In genomic region chr3:104668989-104669388, GRCm38 (mm10) we compare ENCODE assay signal across 25 mouse cellular contexts. TPM values are rescaled to one million over a fixed set of nuclear protein-coding genes. Genes with fewer than 3 reads are reported as not detected.
DNase-seq lines count a peak whose midpoint lies in the region; ATAC-seq and TF ChIP-seq lines count a peak whose summit lies in the region.
"Had no signal": no experiment of that assay in that cellular context is flagged by ENCODE, and none has a peak within 500 bp of the region (broad histone marks: within the 10 kb centered on the region; RNA-seq: fewer than 3 reads in every experiment).

No protein-coding gene starts in this region.

- peaks cover 48% of the 10 kb centered on the region for H3K4me1 ChIP-seq in liver, postnatal 0 days (ENCODE audit: insufficient read depth)

- H3K4me2 ChIP-seq in liver, postnatal 0 days (ENCODE audit: low read depth, low read length), result no peak overlapping the region
- H3K4me2 ChIP-seq: forebrain, embryonic 13.5 days; heart, embryonic 15.5 days; midbrain, embryonic 12.5 days; neural tube, embryonic 15.5 days; stomach, embryonic 15.5 days had no signal

- H3K27ac ChIP-seq in left cerebral cortex, adult 2 months, result peak overlapping the region; percentile 56
- 0 out of 2 replicates have a peak overlapping the region, but pooled peaks have one; percentile 13 for H3K27ac ChIP-seq in liver, postnatal 0 days (ENCODE audit: low read depth)
- H3K27ac ChIP-seq: forebrain, embryonic 13.5 days; heart, embryonic 15.5 days; hindbrain, postnatal 0 days; kidney, postnatal 0 days; midbrain, embryonic 12.5 days; neural tube, embryonic 15.5 days; stomach, embryonic 15.5 days had no signal

- no peaks in the 10 kb centered on the region for H3K27me3 ChIP-seq in liver, postnatal 0 days (ENCODE audit: insufficient read depth, low read length)
- H3K27me3 ChIP-seq: forebrain, embryonic 13.5 days; heart, embryonic 15.5 days; midbrain, embryonic 12.5 days; neural tube, embryonic 15.5 days; stomach, embryonic 15.5 days had no signal

- no peak for DNase-seq in left cerebral cortex, adult 2 months (ENCODE audit: extremely low spot score in 1 of 2, low spot score in 2 of 2)
- DNase-seq in left cerebral cortex, postnatal 4 days, result no peak
- peak; percentile 33 for DNase-seq in liver, postnatal 0 days
- no peak for DNase-seq in heart, postnatal 10 days
- no peak for DNase-seq in lung, postnatal 10 days
- no peak for DNase-seq in kidney, adult 9 months
- DNase-seq: adrenal gland, postnatal 25 days; cerebellum, adult 11-12 months; cerebellum, postnatal 10 days; gastrocnemius, adult 2 months; heart, postnatal 4 days; kidney, adult 11 months; lung, adult 18-20 months; right cerebral cortex, adult 18-20 months; right cerebral cortex, postnatal 4 days; thymus, postnatal 4 days had no signal

- no peaks in the 10 kb centered on the region for H3K36me3 ChIP-seq in liver, postnatal 0 days (replicated peaks; ENCODE audit: insufficient read depth, low read length)
- H3K36me3 ChIP-seq: heart, embryonic 15.5 days; midbrain, embryonic 12.5 days; neural tube, embryonic 15.5 days; stomach, embryonic 15.5 days had no signal

- no peak for TF ChIP-seq EP300 in liver, postnatal 0 days (IDR thresholded peaks at IDR 0.05; ENCODE audit: low read depth)

- no peak overlapping the region for H3K9ac ChIP-seq in liver, postnatal 0 days (replicated peaks)
- H3K9ac ChIP-seq: forebrain, embryonic 13.5 days; heart, embryonic 15.5 days; midbrain, embryonic 12.5 days; neural tube, embryonic 15.5 days; stomach, embryonic 15.5 days had no signal

- ATAC-seq in erythroid progenitor cell, adult 5-6 weeks (replicated peaks; ENCODE audit: low FRiP score, poor library complexity, severe bottlenecking), result 0 out of 2 replicates have a peak, but pooled peaks have one; percentile 44
- ATAC-seq in liver, postnatal 0 days, result no peak
- ATAC-seq: CD4-positive, CD25-positive, alpha-beta regulatory T cell, adult 4 months; forebrain, embryonic 13.5 days; hindbrain, postnatal 0 days had no signal

- H3K9me3 ChIP-seq in liver, postnatal 0 days (ENCODE audit: low read length), result no peaks in the 10 kb centered on the region
- H3K9me3 ChIP-seq: forebrain, embryonic 13.5 days; heart, embryonic 15.5 days; midbrain, embryonic 12.5 days; neural tube, embryonic 15.5 days; stomach, embryonic 15.5 days had no signal

- intact Hi-C loops in left cerebral cortex, adult 2 months (cut with DNase I), result no loop called here
- intact Hi-C loops in left cerebral cortex, postnatal 4 days (cut with DNase I), result no loop called here
- intact Hi-C loops in heart, postnatal 10 days (cut with DNase I), result no loop called here

- WGBS in liver, postnatal 0 days (ENCODE audit: insufficient replicate concordance), result 81% methylated on average over 5 of the region's 5 CpGs

- TF ChIP-seq CTCF in left cerebral cortex, adult 2 months (IDR thresholded peaks at IDR 0.05), result no peak
- no peak for TF ChIP-seq CTCF in liver, postnatal 0 days (IDR thresholded peaks at IDR 0.05; ENCODE audit: low read depth)

- H3K4me3 ChIP-seq in left cerebral cortex, adult 2 months, result no peak overlapping the region
- H3K4me3 ChIP-seq in liver, postnatal 0 days (ENCODE audit: low read depth, low read length), result no peak overlapping the region
- H3K4me3 ChIP-seq: forebrain, embryonic 13.5 days; gastrocnemius, adult 2 months; heart, embryonic 15.5 days; midbrain, embryonic 12.5 days; neural tube, embryonic 15.5 days; stomach, embryonic 15.5 days had no signal

RNA-seq across cellular contexts. Expression of gene Slc16a1, which starts 30.5 kb away (rescaled TPM):
- 10 to 100 TPM; 16.7 to 17.9 TPM for total RNA-seq in left cerebral cortex, adult 2 months (2021)
- total RNA-seq in left cerebral cortex, postnatal 4 days (2021), result 10 to 100 TPM; 45.4 to 48.5 TPM
- 334 and 364 TPM in 2 replicates for total RNA-seq in erythroid progenitor cell, adult 5-6 weeks (2015; ENCODE audit: low replicate concordance)
- 431 and 500 TPM in 2 replicates for total RNA-seq in erythroid progenitor cell, adult 5-6 weeks (2017; ENCODE audit: low replicate concordance)
- polyA plus RNA-seq in liver, postnatal 0 days (2015; fragmentation: Nextera tagmentation; extraction: Ambion mirVana), result 62.7 and 69.6 TPM in 2 replicates
- total RNA-seq in heart, postnatal 10 days (2021), result 100 to 1,000 TPM; 173 to 202 TPM
